Mouse (Mus musculus) hindbrain, postnatal 0 days (tissue): ENCODE data around the gene Gjd3. TPM values are rescaled to one million over a fixed set of nuclear protein-coding genes. Genes with fewer than 3 reads are reported as not detected.

Experiments
- ATAC-seq: fragments of 200-750 bp; cut with Nextera tagmentation; 2 replicates; pipeline ENCODE4 v1.8.0; 2017; ENCODE audit warnings: mild to moderate bottlenecking, moderate TSS enrichment, moderate library complexity
- DNase-seq: peaks from one replicate; pipeline ENCODE4 v3.0.0-alpha.2; 2015; ENCODE audit warnings: low spot score
- H3K27ac ChIP-seq: fragments of 300-500 bp; sonication (generic); 2 replicates; pipeline ENCODE4 v1.5.1; 2014; ENCODE audit warnings: mild to moderate bottlenecking
- H3K27me3 ChIP-seq: fragments of 300-500 bp; sonication (generic); 2 replicates; pipeline ENCODE4 v1.6.1; 2014; ENCODE audit warnings: low read length, mixed read lengths; ENCODE audit not compliant: insufficient read depth
- H3K36me3 ChIP-seq: fragments of 300-500 bp; sonication (generic); 2 replicates; pipeline ENCODE4 v1.6.1; 2014; ENCODE audit warnings: low read length, mixed read lengths; ENCODE audit not compliant: insufficient read depth
- H3K4me1 ChIP-seq: fragments of 300-500 bp; sonication (generic); 2 replicates; pipeline ENCODE4 v1.6.1; 2014; ENCODE audit warnings: antibody characterized with exemption, low read length, mixed read lengths; ENCODE audit not compliant: insufficient read depth
- H3K4me2 ChIP-seq: fragments of 300-500 bp; sonication (generic); 2 replicates; pipeline ENCODE4 v1.6.1; 2014; ENCODE audit warnings: low read depth, mild to moderate bottlenecking, low read length, moderate library complexity, mixed read lengths
- H3K4me3 ChIP-seq: fragments of 300-500 bp; sonication (generic); 2 replicates; pipeline ENCODE4 v1.5.1; 2014; ENCODE audit warnings: low read length
- H3K9ac ChIP-seq: fragments of 300-500 bp; sonication (generic); replicated peaks from 2 replicates; pipeline ENCODE4 v1.6.1; 2014; ENCODE audit warnings: mild to moderate bottlenecking, low read length, moderate library complexity, mixed read lengths
- H3K9me3 ChIP-seq: fragments of 300-500 bp; sonication (generic); 2 replicates; pipeline ENCODE4 v1.6.1; 2016; ENCODE audit warnings: low read length, mixed read lengths
- CTCF ChIP-seq: IDR thresholded peaks from 2 replicates; pipeline ENCODE4 v1.5.1; 2016; ENCODE audit warnings: antibody characterized with exemption, control low read depth, low read depth
- WGBS: fragments of 180-500 bp; shearing (Covaris S2); extraction: QIAGEN DNeasy Blood & Tissue Kit; methylation state at CpG from one replicate; pipeline ENCODE4 v1.1.7; 2014; 5-methylcytosine and 5-hydroxymethylcytosine counted together
- polyA plus RNA-seq: library from polyadenylated mRNA; unstranded; fragments of >200 nt; fragmentation: Nextera tagmentation; extraction: Ambion mirVana; gene quantifications from 2 replicates; pipeline ENCODE4 v1.2.1, GENCODE M21; 2015
- total RNA-seq: library from RNA; depleted of rRNA; stranded (reverse); fragments of >200 nt; gene quantifications from 2 replicates; pipeline ENCODE4 v1.2.3, GENCODE M21; 2014

The Gjd3 gene
- total and polyA plus RNA-seq, 2 experiments from 2014 or later = 5.0 to 5.9 TPM

GRCm38 (mm10) chr11:98981997-98982772, 631 bp downstream of the Gjd3 start:
- peak; percentile 79 for ATAC-seq
- no peaks in the 10 kb centered on the region for H3K36me3 ChIP-seq
- peak overlapping the region; percentile 63 for H3K4me3 ChIP-seq
- peak overlapping the region; percentile 72 for H3K9ac ChIP-seq
- no peaks in the 10 kb centered on the region for H3K9me3 ChIP-seq
- peak overlapping the region; percentile 95 for H3K27ac ChIP-seq
- H3K4me2 ChIP-seq = peak overlapping the region; percentile 79
- TF ChIP-seq CTCF = peak; percentile 81
- peak; percentile 89 for DNase-seq
- no peaks in the 10 kb centered on the region for H3K27me3 ChIP-seq
- under 1% methylated on average over 93 of the region's 94 CpGs for WGBS
- no peaks in the 10 kb centered on the region for H3K4me1 ChIP-seq

- ATAC-seq (peak; percentile 52), DNase-seq (peak; percentile 44)
- 29% methylated on average over 20 of the region's 20 CpGs for WGBS
- Histone ChIP-seq H3K36me3 (no peaks in the 10 kb centered on the region), H3K4me3 (peak overlapping the region; percentile 63), H3K27me3 (no peaks in the 10 kb centered on the region), H3K4me2 (peak overlapping the region; percentile 79), H3K27ac (peak overlapping the region; percentile 95), H3K9ac (peak overlapping the region; percentile 72), H3K4me1 (no peaks in the 10 kb centered on the region), H3K9me3 (no peaks in the 10 kb centered on the region)
- no peak for TF ChIP-seq CTCF
Measured at GRCm38 (mm10) chr11:98981289-98981996, 1.4 kb downstream of the Gjd3 start.

- Histone ChIP-seq H3K27ac (no peak overlapping the region), H3K4me2 (no peak overlapping the region), H3K36me3 (no peaks in the 10 kb centered on the region), H3K4me1 (no peaks in the 10 kb centered on the region), H3K4me3 (no peak overlapping the region), H3K9me3 (no peaks in the 10 kb centered on the region), H3K27me3 (no peaks in the 10 kb centered on the region), H3K9ac (no peak overlapping the region)
- no peak for TF ChIP-seq CTCF
- 82% methylated on average over 4 of the region's 5 CpGs for WGBS
- DNase-seq (no peak), ATAC-seq (no peak)
Measured at GRCm38 (mm10) chr11:98979356-98979755, 3.5 kb downstream of the Gjd3 start.

GRCm38 (mm10) chr11:98978526-98979148, 4.2 kb downstream of the Gjd3 start:
- H3K27ac ChIP-seq = no peak overlapping the region
- no peak overlapping the region for H3K4me2 ChIP-seq
- H3K4me1 ChIP-seq = no peaks in the 10 kb centered on the region
- H3K9ac ChIP-seq = no peak overlapping the region
- H3K9me3 ChIP-seq = no peaks in the 10 kb centered on the region
- WGBS = 51% methylated on average over 15 of the region's 15 CpGs
- ATAC-seq = no peak
- no peaks in the 10 kb centered on the region for H3K27me3 ChIP-seq
- no peak for TF ChIP-seq CTCF
- peaks cover 2% of the 10 kb centered on the region; the same call in 1 of the 2 replicates for H3K36me3 ChIP-seq
- no peak overlapping the region for H3K4me3 ChIP-seq
- no peak for DNase-seq

GRCm38 (mm10) chr11:98974871-98975719, 7.7 kb downstream of the Gjd3 start:
- Histone ChIP-seq H3K4me2 (no peak overlapping the region), H3K27ac (no peak overlapping the region), H3K4me1 (peaks cover 9% of the 10 kb centered on the region; the same call in 1 of the 2 replicates), H3K9me3 (no peaks in the 10 kb centered on the region), H3K27me3 (no peaks in the 10 kb centered on the region), H3K9ac (no peak overlapping the region), H3K36me3 (peaks cover 12% of the 10 kb centered on the region), H3K4me3 (no peak overlapping the region)
- peak; percentile 90 for DNase-seq
- 49% methylated on average over 5 of the region's 5 CpGs for WGBS
- peak; percentile 61 for ATAC-seq
- peak; percentile 87 for TF ChIP-seq CTCF

- Histone ChIP-seq H3K9ac (no peak overlapping the region), H3K36me3 (peaks cover 12% of the 10 kb centered on the region), H3K4me3 (no peak overlapping the region), H3K4me2 (no peak overlapping the region), H3K27me3 (no peaks in the 10 kb centered on the region), H3K9me3 (no peaks in the 10 kb centered on the region), H3K27ac (no peak overlapping the region), H3K4me1 (peaks cover 16% of the 10 kb centered on the region; the same call in 1 of the 2 replicates)
- no peak for DNase-seq
- no peak for TF ChIP-seq CTCF
- 69% methylated on average over 5 of the region's 6 CpGs for WGBS
- no peak for ATAC-seq
Measured at GRCm38 (mm10) chr11:98974213-98974612, 8.6 kb downstream of the Gjd3 start.
